Mouse (Mus musculus) E14TG2a.4 (cell line): ENCODE results near the gene Olfr1046.

Experiments
- CTCF ChIP-seq: conservative IDR thresholded peaks from 2 replicates; pipeline ENCODE4 v1.5.1; 2014; ENCODE audit warnings: low read length
- NANOG ChIP-seq: IDR thresholded peaks from 2 replicates; pipeline ENCODE4 v1.6.1; 2014; ENCODE audit warnings: borderline replicate concordance, low read length, mixed read lengths
- POU5F1 ChIP-seq: IDR thresholded peaks from 2 replicates; pipeline ENCODE4 v1.6.1; 2014; ENCODE audit warnings: low read length, borderline replicate concordance

DNA sequence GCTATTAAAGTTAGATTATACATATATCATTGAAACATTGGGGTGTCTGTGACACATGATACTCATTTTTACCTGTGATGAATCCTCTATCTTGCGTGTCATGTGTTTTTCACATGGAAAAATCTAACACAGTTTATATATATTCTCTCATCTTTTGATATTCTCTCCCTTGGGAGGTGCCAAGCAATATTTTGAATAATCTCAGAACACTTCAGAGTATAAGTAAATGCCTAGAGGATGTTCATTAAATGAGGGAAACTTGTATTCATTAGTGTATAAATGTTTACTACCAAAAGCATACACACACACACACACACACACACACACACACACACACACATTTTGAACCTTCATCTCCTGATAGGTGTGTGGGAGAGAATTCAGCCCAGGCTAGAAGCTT lies 12.2 kb upstream of the Olfr1046 start, which contains the start of gene Olfr1047:
- TF ChIP-seq CTCF, result no peak
- no peak for TF ChIP-seq POU5F1
- no peak for TF ChIP-seq NANOG
